Mouse (Mus musculus) left cerebral cortex, postnatal 10 days (tissue): Measurements from ENCODE around the gene Irx4. TPM values are rescaled to one million over a fixed set of nuclear protein-coding genes. Genes with fewer than 3 reads are reported as not detected.

Experiments used
- DNase-seq, 2 experiments: peaks; one replicate each; pipeline ENCODE4 v3.0.0; 2021 to 2022; ENCODE audit warnings: low spot score in 2 of 2, mixed read lengths in 1 of 2; ENCODE audit errors: extremely low spot score in 1 of 2
- intact Hi-C: fragments of 180-260 bp; cut with DNase I; formaldehyde crosslinking; loops from one replicate; pipeline ENCODE4 v1.15.1; 2025
- total RNA-seq, 2 experiments: library from RNA; stranded (reverse); gene quantifications; 2 replicates each; pipeline ENCODE4 v1.2.3; 2021

The Irx4 gene
- total RNA-seq, 2 experiments from 2014 or later, result not detected

DNA sequence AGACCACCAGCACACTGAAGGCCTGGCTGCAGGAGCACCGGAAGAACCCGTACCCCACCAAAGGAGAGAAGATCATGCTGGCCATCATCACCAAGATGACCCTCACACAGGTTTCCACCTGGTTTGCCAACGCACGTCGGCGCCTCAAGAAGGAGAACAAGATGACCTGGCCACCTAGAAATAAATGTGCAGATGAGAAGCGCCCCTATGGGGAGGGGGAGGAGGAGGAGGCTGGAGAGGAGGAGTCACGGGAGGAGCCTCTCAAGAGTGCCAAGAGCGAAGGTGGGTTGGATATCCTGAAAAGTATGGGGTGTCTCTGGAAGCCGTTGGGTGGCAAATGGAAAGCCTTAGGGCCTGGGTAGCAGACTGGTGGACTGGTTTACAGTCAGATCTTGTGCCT is 7.3 kb downstream of the Irx4 start:
- intact Hi-C loops, result loop anchor here (5.0 to 10.0 kb wide), 2 partner anchors 635 to 973 kb away; no protein-coding TSS in a partner anchor
- no peak for DNase-seq

DNA sequence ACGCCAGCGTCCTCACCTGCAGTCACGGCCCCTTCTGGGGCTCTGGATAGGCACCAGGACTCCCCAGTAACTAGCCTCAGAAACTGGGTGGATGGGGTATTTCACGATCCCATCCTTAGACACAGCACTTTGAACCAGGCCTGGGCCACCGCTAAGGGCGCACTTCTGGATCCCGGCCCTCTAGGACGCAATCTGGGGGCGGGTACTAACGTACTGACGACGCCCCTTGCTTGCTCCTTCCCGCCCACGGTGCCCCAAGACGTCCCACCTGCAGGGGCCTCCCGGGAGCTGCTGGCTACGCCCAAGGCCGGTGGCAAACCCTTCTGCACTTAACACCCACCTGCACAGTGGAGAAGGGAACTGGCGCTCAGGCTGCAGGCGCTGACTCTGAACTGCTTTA is 8.4 kb downstream of the Irx4 start:
- intact Hi-C loops, result loop anchor here (5.0 to 10.0 kb wide), 2 partner anchors 636 to 974 kb away; no protein-coding TSS in a partner anchor

DNA sequence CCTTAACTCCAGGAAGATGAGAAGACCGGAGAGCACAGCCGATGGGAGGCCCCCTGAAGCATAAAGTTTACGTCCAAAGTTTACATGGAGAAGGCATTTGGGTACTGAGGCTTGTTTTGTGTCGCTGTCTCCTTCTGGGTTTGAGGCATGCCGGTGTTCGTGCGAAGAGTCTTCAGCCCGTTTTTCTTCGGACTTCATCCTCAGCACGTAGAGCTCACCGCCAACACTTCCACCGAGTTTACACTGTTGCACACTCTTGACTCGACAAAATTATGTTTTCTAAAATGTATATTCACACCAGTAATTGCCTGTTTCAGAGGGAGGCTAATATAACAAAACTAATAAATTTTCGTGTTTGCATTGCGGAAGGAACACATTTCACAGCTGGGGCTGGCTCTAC is 9.0 kb downstream of the Irx4 start:
- no peak for DNase-seq
- intact Hi-C loops, result loop anchor here (5.0 to 10.0 kb wide), 2 partner anchors 637 to 974 kb away; no protein-coding TSS in a partner anchor

More for the DNA sequence above, 8.4 kb downstream of the Irx4 start:
- DNase-seq, result no peak

DNA sequence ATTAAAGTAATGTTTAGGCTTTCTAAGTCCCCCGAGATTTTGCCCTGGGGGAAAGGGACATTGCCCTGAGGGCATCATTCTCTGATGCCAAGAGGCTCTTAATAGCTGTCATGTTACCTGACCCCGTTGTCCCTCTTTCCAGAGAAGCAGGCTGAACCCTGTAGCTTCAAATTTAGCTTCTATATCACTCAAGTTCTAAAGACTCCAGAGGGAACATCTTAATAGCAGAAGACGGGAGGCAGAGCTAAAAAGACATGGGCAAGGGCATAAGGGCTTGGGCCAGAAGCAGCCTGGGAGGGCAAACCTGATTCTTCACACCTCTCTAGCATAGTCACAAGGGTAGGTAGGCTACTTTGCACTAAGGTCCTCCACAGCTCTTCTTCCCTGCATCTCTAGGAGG is 9.6 kb downstream of the Irx4 start:
- intact Hi-C loops, result loop anchor here (5.0 to 10.0 kb wide), 2 partner anchors 638 to 975 kb away; no protein-coding TSS in a partner anchor
- no peak for DNase-seq

DNA sequence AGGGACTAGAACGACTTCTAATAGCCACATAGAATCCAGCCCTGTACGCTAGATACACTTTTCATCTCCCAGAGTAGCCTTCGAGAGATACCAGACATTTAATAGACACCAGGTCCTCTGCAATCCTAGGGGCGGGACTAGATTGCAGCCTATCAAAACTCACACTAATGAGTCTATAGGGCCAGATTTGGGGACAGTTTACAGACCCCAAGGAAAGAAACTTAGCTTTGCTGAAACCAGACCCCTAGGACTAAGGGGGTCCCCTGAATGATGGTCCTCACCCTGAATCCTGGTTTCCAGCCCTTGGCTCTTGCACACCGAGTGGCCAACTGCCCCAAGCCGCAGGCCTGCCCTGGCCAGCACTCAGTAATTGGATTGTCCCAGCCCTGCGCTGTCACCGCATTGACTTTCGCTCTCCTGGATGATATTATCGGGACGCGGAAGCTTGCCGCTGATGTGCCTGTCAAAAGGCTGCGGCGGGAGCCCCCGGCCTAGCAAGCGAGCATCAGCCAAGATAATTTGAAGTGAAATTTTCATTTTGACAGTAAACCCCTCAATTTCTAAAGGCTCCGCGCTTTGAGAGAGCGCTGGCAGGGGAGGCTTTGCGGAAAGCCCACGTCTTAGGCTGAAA is 10.3 kb downstream of the Irx4 start:
- intact Hi-C loops, result loop anchor here (1.0 kb wide), 1 partner anchor 1310 kb away; no protein-coding TSS in a partner anchor
- DNase-seq, result no peak

DNA sequence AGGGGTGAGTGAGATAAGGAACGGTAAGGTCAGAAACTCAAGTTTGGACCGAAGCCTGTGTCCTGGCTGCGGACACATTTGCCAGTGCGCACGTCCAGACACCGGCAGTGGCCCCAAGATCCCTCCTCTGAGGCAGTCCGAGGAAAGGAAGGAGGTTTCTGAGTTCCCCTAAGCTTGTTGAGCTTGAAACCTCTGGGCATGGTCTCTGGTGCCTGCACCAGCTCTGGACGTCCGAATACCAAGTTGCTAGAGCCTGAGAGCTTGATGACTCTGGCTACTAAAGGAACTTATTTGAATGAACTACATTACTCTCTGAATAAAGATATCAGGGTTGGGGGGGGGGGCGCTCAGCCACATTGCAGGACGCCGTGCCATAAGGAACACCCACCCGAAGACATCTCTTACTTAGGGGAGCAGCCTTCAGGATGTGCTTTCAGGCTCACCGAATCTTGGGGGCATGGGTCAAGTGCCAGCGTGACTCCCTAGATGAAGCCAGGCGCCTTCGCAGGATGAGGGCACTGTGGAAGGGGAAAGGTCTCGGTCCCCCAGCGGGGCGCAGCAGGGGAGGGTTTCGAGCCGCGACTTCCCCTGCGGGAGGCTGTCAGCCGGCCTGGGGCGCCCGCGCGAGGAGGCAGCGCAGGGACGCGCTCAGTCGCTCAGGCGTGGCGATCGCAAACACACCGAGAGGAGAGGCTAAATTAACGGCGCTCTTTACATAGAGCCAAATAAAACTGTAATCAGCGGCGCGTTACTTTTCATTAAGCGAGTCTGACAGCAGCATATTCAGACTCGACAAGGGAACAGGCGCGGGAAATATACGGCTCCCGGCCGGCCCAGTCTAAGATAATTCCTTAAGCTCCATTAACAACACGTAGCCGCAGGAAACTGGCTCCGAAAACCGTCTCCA is 11.3 kb downstream of the Irx4 start:
- DNase-seq, result no peak
- intact Hi-C loops, result loop anchor here (1.0 kb wide), 1 partner anchor 1311 kb away; no protein-coding TSS in a partner anchor

DNA sequence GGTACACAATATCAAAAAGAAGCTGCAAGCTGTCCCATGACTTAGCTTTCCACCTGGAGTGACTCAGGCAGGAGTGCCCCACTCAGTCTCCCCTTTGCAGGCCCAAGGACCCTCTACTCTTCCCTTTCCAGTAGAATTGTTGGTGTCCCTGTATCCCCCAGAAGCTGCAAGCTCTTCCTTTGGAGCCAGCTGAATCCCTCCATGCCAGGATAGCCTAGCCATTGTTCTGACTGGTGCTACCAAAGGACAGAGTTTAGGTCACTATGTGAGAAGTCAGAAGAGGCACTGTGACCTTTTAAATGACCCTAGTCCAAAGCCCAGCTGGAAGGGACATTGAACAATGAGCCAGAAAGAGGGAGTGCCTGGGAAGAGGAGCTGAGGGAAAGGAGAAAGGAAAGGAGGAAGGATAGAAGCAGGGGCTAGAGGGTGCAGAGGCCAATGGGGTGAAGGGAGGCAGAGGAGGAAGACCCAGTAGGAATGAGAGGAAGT is 12.6 kb downstream of the Irx4 start:
- intact Hi-C loops, result no loop called here
- no peak for DNase-seq

DNA sequence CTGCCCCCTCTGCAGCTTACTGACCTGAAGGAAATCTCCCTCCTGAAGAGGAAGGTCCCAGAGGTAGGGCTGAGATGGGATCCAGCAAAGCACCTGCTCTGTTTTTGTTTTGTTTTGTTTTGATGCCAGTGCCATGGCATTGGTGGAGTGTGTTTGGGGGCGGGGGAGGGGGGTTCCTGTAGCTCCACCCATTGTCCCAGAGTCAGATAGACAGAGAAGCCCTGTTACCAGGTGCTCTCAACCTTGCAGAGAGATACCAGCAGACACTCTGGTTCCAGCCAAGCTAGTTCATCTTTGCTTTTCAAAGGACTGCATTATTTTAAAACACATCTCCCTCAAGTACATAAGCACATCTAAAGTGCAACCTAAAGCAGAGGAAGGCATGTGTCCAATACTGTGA is 13.3 kb downstream of the Irx4 start:
- no peak for DNase-seq
- intact Hi-C loops, result no loop called here

DNA sequence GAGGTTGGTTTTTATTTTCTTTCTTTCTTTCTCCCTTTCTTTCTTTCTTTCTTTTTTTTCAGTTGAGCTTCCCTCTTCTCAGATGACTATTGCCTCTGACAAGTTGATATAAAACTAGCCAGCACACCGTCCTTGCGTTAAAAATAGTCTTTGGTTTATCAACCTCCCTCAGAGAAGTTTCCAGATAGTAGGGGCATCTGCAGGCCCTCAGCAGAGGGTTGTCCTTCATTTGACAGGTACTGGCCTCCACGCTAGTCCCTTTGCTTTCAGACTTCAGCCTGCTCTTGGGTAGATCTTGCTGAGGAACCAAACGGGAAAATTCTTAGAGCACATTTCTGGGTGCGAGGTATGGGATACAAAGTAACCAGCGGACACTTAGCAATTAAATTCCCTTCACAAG is 17.1 kb downstream of the Irx4 start:
- intact Hi-C loops, result no loop called here
- no peak for DNase-seq

DNA sequence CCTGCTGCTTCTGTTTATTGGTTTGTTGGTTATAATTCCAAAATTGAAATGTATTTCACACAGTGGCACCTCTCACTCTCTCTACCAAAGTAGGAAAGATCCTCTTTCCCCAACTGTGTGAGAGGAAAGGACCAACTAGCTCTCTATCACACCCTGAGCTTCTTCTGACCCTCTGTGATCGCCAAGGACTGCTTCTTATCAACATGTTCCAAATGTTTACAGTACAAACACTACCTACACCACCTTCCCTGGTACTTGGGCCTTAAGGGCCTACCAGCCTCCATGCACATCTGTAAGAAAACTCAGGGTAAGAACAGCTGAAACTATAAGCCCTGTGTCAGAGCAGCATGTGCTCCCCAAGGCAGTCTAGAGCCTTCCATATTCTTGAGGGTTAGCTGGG is 17.5 kb downstream of the Irx4 start:
- DNase-seq, result no peak
- intact Hi-C loops, result no loop called here

DNA sequence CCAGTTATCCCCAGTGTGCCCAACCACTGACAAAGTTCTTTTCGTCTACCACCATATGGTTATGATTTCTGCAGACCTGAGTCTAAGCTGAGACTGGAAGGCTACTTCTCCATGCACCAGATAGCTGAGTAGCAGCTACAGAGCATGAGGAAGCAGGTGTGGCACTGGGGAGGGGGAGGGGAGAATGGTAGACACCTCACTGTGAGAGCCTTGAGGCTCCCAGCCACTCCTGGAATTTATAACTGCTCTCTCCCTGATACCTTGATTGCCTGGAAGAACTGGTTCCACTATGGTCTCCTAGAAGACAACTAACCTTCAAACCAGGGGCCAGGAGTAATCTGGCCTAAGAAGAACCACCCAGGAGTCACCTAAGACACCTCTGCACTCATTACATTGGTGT is 18.9 kb downstream of the Irx4 start:
- intact Hi-C loops, result no loop called here

DNA sequence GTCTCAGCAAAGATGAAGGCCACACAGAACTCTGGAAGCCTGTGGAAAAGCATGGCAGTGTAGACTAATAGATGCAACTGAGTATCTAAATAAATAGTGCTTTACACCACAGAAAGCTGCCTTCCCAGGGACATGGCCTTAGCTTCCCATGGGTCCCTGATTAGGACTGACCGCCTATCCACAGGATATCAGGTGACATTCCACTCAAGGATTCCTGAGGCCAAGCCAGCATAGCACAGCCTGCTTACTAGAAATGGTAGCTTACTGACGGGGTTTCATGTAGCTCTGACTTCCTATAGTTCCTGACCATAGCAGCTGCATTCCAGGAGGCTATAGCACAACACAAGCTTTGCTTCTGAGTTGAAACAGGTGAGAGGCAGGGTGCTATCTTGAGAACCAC is 22.1 kb downstream of the Irx4 start:
- intact Hi-C loops, result no loop called here
- DNase-seq, result no peak

More for the DNA sequence above, 18.9 kb downstream of the Irx4 start:
- no peak for DNase-seq

DNA sequence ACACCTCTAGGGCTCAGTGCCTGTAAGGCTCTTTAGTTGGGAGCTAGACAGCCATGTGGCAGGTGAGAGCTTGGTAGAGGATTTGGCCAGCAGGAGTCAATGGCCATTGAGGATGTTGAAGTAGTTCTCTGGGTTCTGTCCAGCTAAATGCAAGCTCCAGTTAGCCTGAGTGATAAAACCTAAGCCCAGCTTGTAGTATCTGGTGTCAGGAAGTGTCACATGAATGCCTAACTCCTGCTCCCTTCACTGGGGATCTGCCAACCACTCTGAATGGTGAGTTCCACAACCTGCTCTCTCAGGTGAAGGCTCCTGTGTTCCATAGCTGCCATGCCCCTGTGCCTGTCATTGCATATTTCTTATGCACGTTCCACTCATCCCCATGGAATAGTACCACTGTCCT is 23.3 kb downstream of the Irx4 start:
- intact Hi-C loops, result no loop called here
- DNase-seq, result no peak

DNA sequence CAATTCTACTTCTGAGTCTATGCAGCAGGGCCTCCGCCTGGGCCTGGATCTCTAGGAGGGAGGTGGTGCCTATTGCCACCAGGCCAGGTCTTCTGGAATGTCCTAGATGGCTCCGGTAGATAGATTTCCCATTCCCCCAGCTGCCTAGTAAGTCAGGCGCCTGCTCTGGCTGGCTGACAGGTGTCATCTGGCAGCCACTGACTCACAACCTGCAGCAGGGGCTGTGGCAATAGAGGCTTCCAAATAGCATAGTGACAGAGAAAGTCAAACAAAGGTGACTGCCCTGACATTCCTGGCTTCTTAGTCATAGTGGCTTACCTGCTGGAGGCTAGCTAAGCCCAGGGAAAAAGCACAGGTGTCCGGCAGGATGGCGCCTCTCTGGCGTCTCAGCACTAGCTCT is 29.9 kb downstream of the Irx4 start:
- intact Hi-C loops, result no loop called here
- no peak for DNase-seq

DNA sequence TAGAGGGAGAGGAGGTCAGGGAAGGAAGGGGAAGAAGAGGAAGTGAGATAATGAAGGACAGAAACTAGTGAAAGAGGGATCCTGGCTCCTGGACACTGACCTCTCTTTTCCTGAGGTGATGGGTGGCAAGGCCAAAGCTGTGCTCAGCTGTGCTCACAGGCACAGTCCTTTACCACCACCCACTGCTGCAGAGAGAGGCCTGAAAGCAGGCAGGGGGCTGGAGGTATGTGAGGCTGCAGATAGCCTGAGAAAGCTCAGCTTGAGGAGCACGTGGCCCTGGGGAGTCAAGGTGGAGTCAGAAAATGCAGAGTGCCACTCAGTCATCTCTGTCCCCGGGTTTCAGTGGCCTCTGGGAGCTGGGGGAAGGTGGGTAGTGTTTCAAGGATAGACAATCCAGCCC is 30.8 kb downstream of the Irx4 start:
- no peak for DNase-seq
- intact Hi-C loops, result no loop called here

DNA sequence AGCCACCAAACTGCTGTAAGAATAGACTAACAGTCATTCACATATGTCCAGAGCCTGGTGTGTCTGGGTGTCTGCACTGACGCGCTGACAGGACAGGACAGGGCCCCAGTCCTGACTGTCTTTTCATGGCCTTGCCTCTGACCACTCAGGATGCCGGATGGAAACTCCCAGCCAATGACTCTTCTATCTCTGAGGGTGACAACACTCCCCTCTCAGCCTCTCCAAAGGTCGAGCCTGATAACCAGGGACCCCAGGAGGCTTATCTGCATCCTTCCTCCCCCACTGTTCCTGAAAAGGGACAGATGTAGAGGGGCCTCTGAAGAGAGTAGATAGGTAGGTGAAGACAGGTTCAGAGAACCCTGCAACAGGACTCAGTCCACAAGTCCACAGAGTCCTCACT is 38.4 kb downstream of the Irx4 start:
- intact Hi-C loops, result no loop called here
- DNase-seq, result no peak

DNA sequence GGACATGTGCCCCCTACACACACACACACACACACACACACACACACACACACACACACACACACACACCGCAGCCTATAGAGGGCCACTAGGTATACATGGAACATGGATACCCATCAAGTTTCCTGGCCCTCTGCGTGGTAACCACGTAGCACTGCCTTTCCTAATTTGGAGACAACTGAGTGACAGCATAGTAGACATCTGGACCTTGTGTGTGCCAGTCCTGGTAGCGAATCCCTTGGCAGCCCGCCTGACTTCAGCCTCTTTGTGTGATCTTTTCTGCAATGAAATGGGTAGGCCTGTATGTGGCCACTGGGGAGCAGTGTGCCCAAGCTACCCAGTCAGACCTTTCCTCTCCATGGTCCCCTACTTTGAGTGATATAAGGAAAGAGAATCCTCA is 39.0 kb downstream of the Irx4 start:
- DNase-seq, result no peak
- intact Hi-C loops, result no loop called here

DNA sequence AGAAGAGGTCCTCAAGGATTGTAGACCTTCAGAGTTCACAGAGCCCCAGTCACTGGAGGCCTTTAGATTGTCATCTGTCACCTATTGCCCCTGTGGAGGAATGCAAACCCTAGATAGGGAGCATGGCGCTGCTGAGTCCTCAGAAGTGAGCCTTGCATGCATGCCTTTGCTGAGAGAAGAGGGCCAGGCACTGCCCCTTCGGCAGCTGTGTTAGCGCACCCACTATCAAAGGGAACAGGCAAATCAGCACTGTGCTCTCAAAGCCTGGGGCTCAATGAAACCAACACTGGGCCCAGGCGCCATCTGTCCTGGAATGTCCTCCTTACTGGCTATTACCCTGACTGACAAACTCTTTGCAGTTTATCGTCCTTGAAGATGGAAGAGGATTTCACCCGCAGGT is 44.5 kb downstream of the Irx4 start:
- no peak for DNase-seq
- intact Hi-C loops, result no loop called here

DNA sequence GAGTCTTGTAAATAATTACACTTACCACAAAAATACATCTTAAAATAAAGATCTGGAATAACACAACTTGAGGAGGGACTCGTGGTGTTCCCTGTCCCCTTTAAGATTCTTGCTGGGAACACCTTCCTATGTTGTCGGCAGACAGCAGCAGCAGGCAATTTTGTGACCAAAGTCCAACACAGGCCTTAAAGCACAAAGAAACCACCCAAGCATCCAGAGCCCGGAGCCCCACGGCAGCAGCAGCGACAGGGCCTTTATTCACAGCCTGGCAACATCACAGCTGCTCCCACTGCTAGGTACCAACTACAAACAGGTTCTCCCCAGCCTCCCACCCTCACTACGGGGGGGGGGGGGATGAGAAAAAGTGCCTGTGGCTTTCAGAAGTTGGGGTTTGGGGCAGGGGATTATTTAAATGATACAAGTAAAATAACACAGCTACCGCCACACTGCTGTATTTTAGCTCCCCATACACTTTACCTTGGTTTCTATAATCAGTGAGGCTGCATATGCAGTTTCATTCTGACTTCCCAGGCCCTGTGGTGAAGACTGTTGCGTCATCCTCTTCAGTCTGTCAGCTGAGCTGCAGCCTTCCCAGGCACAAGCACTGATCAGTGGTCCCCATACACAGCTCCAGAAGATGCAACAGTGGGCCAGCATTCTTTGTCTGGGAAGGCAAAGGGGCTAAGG is 45.3 kb downstream of the Irx4 start:
- intact Hi-C loops, result no loop called here
- DNase-seq, result no peak
